Mouse (Mus musculus) E14TG2a.4 (cell line): ENCODE results near the gene 1700001P01Rik.

Experiments
- CTCF ChIP-seq: conservative IDR thresholded peaks from 2 replicates; pipeline ENCODE4 v1.5.1; 2014; ENCODE audit warnings: low read length
- NANOG ChIP-seq: IDR thresholded peaks from 2 replicates; pipeline ENCODE4 v1.6.1; 2014; ENCODE audit warnings: borderline replicate concordance, low read length, mixed read lengths
- POU5F1 ChIP-seq: IDR thresholded peaks from 2 replicates; pipeline ENCODE4 v1.6.1; 2014; ENCODE audit warnings: low read length, borderline replicate concordance

DNA sequence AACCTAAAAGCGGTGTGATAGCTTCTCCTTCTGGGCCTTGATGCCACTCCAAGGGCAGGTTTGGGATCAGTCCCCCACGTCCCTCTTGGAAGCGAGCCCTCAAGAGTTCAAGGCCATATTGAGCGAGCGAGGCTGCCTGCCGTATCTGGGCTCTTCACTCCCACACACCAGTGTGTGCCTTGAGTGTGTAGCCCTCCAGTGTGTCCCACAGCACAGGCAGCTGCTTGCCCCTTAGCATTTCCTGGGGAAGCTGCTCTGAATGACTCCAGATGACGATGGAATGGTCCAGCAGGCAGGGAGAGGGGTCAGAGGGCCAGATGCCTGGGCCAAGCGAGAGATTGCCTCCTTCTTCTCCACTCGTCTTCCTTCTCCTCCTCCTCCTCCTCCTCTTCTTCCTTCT is 41.2 kb upstream of the 1700001P01Rik start:
- TF ChIP-seq CTCF (no peak), POU5F1 (no peak), NANOG (no peak)
